Mouse (Mus musculus) hindbrain, embryonic 11.5 days (tissue): ENCODE measurements around the gene Trim9. TPM values are rescaled to one million over a fixed set of nuclear protein-coding genes. Genes with fewer than 3 reads are reported as not detected.

Source experiments
- ATAC-seq: fragments of 200-750 bp; cut with Nextera tagmentation; 2 replicates; pipeline ENCODE4 v1.8.0; 2017; ENCODE audit warnings: mild to moderate bottlenecking, moderate TSS enrichment, moderate library complexity; ENCODE audit not compliant: low FRiP score
- DNase-seq: peaks from one replicate; pipeline ENCODE4 v3.0.0-alpha.2; 2015; ENCODE audit warnings: low spot score
- H3K27ac ChIP-seq: fragments of 300-500 bp; sonication (generic); 2 replicates; pipeline ENCODE4 v1.5.1; 2014; ENCODE audit warnings: mild to moderate bottlenecking, low read depth, low read length
- H3K27me3 ChIP-seq: fragments of 300-500 bp; sonication (generic); 2 replicates; pipeline ENCODE4 v1.6.1; 2014; ENCODE audit warnings: mild to moderate bottlenecking, low read length, moderate library complexity, mixed read lengths; ENCODE audit not compliant: control insufficient read depth, insufficient read depth
- H3K36me3 ChIP-seq: fragments of 300-500 bp; sonication (generic); 2 replicates; pipeline ENCODE4 v1.6.1; 2014; ENCODE audit warnings: mild to moderate bottlenecking, low read length, moderate library complexity, mixed read lengths; ENCODE audit not compliant: control insufficient read depth, insufficient read depth
- H3K4me1 ChIP-seq: fragments of 300-500 bp; sonication (generic); replicated peaks from 2 replicates; pipeline ENCODE4 v1.6.1; 2014; ENCODE audit warnings: low read length, mixed read lengths; ENCODE audit not compliant: control insufficient read depth, insufficient read depth
- H3K4me2 ChIP-seq: fragments of 300-500 bp; sonication (generic); replicated peaks from 2 replicates; pipeline ENCODE4 v1.6.1; 2014; ENCODE audit warnings: mild to moderate bottlenecking, low read depth, low read length
- H3K4me3 ChIP-seq: fragments of 300-500 bp; sonication (generic); 2 replicates; pipeline ENCODE4 v1.5.1; 2014; ENCODE audit warnings: low read depth, low read length
- H3K9ac ChIP-seq: fragments of 300-500 bp; sonication (generic); 2 replicates; pipeline ENCODE4 v1.6.1; 2014; ENCODE audit warnings: low read depth, low read length
- H3K9me3 ChIP-seq: fragments of 300-500 bp; sonication (generic); 2 replicates; pipeline ENCODE4 v1.6.1; 2016; ENCODE audit warnings: low read length; ENCODE audit not compliant: control insufficient read depth
- WGBS: fragments of 180-500 bp; shearing (Covaris S2); extraction: QIAGEN DNeasy Blood & Tissue Kit; methylation state at CpG from one replicate; pipeline ENCODE4 v1.1.7; 2014; 5-methylcytosine and 5-hydroxymethylcytosine counted together
- polyA plus RNA-seq: library from polyadenylated mRNA; unstranded; fragments of >200 nt; fragmentation: Nextera tagmentation; extraction: Ambion mirVana; gene quantifications from 2 replicates; pipeline ENCODE4 v1.2.1, GENCODE M21; 2014

Trim9 gene
- polyA plus RNA-seq, 1 experiment from 2014 or later: 18.4 TPM

GRCm38 (mm10) chr12:70284979-70285378, 62.4 kb downstream of the Trim9 start:
- Histone ChIP-seq H3K27me3 (no peaks in the 10 kb centered on the region), H3K9me3 (no peaks in the 10 kb centered on the region), H3K4me1 (no peaks in the 10 kb centered on the region), H3K36me3 (no peaks in the 10 kb centered on the region), H3K4me3 (no peak overlapping the region), H3K27ac (no peak overlapping the region), H3K9ac (no peak overlapping the region), H3K4me2 (no peak overlapping the region)
- 87% methylated on average over 7 of the region's 7 CpGs for WGBS
- DNase-seq (no peak), ATAC-seq (no peak)

- Histone ChIP-seq H3K4me2 (no peak overlapping the region), H3K4me1 (no peaks in the 10 kb centered on the region), H3K9me3 (no peaks in the 10 kb centered on the region), H3K27me3 (no peaks in the 10 kb centered on the region), H3K36me3 (no peaks in the 10 kb centered on the region), H3K27ac (no peak overlapping the region), H3K9ac (no peak overlapping the region), H3K4me3 (no peak overlapping the region)
- DNase-seq (no peak), ATAC-seq (no peak)
- 83% methylated on average over 10 of the region's 10 CpGs for WGBS
Observed at GRCm38 (mm10) chr12:70283116-70283731, 64.2 kb downstream of the Trim9 start.

DNA sequence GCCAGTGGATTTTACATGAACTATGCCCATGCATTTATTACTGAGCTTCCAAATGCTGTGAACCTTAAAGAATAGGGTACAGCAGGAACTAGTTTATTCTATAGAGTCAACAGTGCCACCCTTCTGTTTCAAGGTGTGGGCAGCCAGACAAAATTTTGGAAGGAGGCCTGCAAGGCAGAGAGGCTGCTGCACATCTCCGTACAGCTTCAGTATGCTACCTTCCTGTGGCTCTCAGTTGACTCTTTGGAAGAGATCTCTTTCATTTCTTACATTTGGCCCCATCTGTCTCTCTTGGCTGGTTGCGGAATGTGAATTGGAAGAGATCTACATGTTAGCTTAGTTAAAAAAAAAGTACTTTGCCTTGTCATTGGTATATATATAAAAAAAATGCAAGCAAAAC, 66.5 kb downstream of the Trim9 start:
- Histone ChIP-seq H3K27me3 (no peaks in the 10 kb centered on the region), H3K4me1 (no peaks in the 10 kb centered on the region), H3K36me3 (no peaks in the 10 kb centered on the region), H3K9me3 (no peaks in the 10 kb centered on the region), H3K4me3 (no peak overlapping the region), H3K27ac (no peak overlapping the region), H3K4me2 (no peak overlapping the region), H3K9ac (no peak overlapping the region)
- 100% methylated on average over 2 of the region's 2 CpGs for WGBS
- DNase-seq (no peak), ATAC-seq (no peak)

DNA sequence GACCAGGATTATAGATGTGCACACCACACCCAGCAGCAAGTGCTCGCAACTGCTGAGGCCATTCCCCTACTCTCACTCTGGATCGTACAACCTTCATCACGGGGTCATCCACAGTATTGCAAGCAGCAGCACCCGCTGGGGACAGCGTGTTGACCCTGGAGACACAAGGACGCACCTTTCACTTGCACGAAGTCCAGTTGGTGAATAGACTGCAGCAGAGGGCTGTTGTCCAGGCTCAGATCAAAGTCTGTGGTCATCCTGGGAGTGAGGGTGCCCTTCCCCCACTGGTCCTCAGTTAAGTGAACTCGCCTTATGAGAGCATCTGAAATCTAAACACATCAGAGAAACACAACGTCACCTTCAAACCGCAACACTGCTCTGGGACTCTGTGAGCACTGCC, 67.0 kb downstream of the Trim9 start:
- H3K27ac ChIP-seq: no peak overlapping the region
- H3K9me3 ChIP-seq: no peaks in the 10 kb centered on the region
- no peak overlapping the region for H3K4me2 ChIP-seq
- DNase-seq (no peak), ATAC-seq (no peak)
- H3K36me3 ChIP-seq: no peaks in the 10 kb centered on the region
- 94% methylated on average over 10 of the region's 10 CpGs for WGBS
- no peak overlapping the region for H3K4me3 ChIP-seq
- no peaks in the 10 kb centered on the region for H3K4me1 ChIP-seq
- H3K9ac ChIP-seq: no peak overlapping the region
- no peaks in the 10 kb centered on the region for H3K27me3 ChIP-seq

GRCm38 (mm10) chr12:70277071-70277939, 70.1 kb downstream of the Trim9 start:
- no peak for ATAC-seq
- H3K27ac ChIP-seq: no peak overlapping the region

GRCm38 (mm10) chr12:70269724-70270123, 77.7 kb downstream of the Trim9 start:
- Histone ChIP-seq H3K27me3 (no peaks in the 10 kb centered on the region), H3K4me2 (no peak overlapping the region), H3K9ac (no peak overlapping the region), H3K27ac (no peak overlapping the region), H3K36me3 (no peaks in the 10 kb centered on the region), H3K4me3 (no peak overlapping the region), H3K4me1 (no peaks in the 10 kb centered on the region), H3K9me3 (no peaks in the 10 kb centered on the region)
- DNase-seq (no peak), ATAC-seq (no peak)
- 84% methylated on average over 6 of the region's 6 CpGs for WGBS

More at GRCm38 (mm10) chr12:70277071-70277939, 70.1 kb downstream of the Trim9 start:
- Histone ChIP-seq H3K4me3 (no peak overlapping the region), H3K9ac (no peak overlapping the region), H3K27me3 (no peaks in the 10 kb centered on the region), H3K4me2 (no peak overlapping the region), H3K36me3 (no peaks in the 10 kb centered on the region), H3K4me1 (no peaks in the 10 kb centered on the region), H3K9me3 (no peaks in the 10 kb centered on the region)
- no peak for DNase-seq
- 74% methylated on average over 12 of the region's 12 CpGs for WGBS

- H3K27me3 ChIP-seq: no peaks in the 10 kb centered on the region
- no peaks in the 10 kb centered on the region for H3K36me3 ChIP-seq
- no peak for ATAC-seq
- H3K4me3 ChIP-seq: no peak overlapping the region
- no peaks in the 10 kb centered on the region for H3K9me3 ChIP-seq
- H3K4me2 ChIP-seq: no peak overlapping the region
- WGBS: 79% methylated on average over 9 of the region's 9 CpGs
- DNase-seq: no peak
- H3K4me1 ChIP-seq: no peaks in the 10 kb centered on the region
- H3K27ac ChIP-seq: no peak overlapping the region
- H3K9ac ChIP-seq: no peak overlapping the region
Observed at GRCm38 (mm10) chr12:70267314-70267713, 80.1 kb downstream of the Trim9 start.

DNA sequence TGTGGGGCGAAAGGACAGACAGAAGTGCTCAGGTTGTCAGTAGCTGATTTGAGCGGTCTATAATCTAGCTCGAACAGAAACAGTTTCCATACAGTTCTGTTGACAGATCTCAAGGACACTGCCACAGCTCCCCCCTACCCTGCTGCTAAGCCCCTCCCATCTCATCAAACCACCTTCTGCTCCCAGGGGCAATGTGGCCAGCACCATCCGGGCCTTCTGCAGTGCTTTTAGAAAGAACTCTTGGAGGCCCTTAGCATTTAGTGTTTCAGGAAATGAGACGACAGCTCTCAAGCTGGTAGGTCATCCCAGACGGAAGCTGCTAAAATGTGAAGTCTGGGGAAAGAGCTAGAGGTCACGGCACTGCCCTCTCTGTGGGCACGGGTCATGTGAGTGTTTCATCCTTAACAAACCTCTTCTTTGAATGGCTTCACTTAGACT, 80.9 kb downstream of the Trim9 start:
- Histone ChIP-seq H3K4me1 (no peaks in the 10 kb centered on the region), H3K9me3 (no peaks in the 10 kb centered on the region), H3K4me2 (no peak overlapping the region), H3K27me3 (no peaks in the 10 kb centered on the region), H3K4me3 (no peak overlapping the region), H3K36me3 (no peaks in the 10 kb centered on the region), H3K9ac (no peak overlapping the region), H3K27ac (no peak overlapping the region)
- no peak for ATAC-seq
- 35% methylated on average over 8 of the region's 8 CpGs for whole genome bisulfite sequencing
- DNase-seq: peak; percentile 20

DNA sequence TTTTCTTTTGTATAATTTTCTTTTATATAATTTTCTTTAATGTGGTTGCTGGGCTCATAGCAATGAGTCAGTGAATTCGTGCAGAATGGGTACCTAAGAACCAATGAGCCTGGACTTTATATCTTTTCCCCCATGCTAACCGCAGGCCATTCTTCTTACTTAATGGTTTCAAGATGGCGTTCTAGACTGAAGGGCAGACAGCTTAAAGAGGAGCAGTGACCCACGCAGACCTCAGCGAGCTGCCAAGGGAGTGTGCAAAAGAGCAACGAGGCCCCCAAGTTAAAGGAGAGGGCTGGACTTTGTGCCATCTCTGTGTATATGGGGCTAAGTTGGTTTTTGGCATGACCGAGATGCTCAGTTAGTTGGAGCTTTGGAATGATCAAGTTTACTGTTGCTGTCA, 83.7 kb downstream of the Trim9 start:
- Histone ChIP-seq H3K4me3 (no peak overlapping the region), H3K36me3 (no peaks in the 10 kb centered on the region), H3K4me2 (no peak overlapping the region), H3K27ac (no peak overlapping the region), H3K27me3 (no peaks in the 10 kb centered on the region), H3K4me1 (no peaks in the 10 kb centered on the region), H3K9ac (no peak overlapping the region), H3K9me3 (no peaks in the 10 kb centered on the region)
- ATAC-seq: no peak
- 14% methylated on average over 7 of the region's 7 CpGs for WGBS
- DNase-seq: peak; percentile 18
